Comparison of ENCODE assay signal across 16 mouse cellular contexts in the genomic region with DNA sequence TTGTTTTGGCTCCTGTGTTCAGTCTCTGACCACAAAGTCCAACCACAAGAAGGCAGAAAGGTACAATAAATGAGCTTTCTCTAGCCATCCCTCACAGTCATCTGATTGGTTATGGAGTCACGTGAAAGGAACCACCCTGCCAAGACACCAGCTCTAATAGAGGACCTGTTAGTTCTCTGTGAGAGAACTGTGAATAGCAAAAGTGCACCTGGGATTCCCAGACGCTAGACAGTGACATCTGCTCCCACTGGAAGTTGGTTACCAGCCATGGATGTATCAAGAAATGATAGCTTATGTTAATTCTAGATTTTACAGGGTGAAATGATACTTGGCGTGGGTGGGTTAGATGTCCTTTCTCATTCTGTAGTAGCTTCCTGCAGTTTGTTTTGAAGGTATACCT.
"Had no signal": no experiment of that assay in that cellular context is flagged by ENCODE, and none has a peak within 500 bp of the region (broad histone marks: within the 10 kb centered on the region; RNA-seq: fewer than 3 reads in every experiment).

No protein-coding gene starts in this region.

- DNase-seq: kidney, postnatal 10 days; layer of hippocampus, adult 9-11 months; layer of hippocampus, postnatal 36 days; lung, embryonic 14.5 days; lung, postnatal 10 days; lung, postnatal 4 days; retina, postnatal 1 day; right cerebral cortex, postnatal 4 days; spleen, adult 18-20 months; thymus, adult 18-20 months; thymus, postnatal 25 days had no signal

- H3K9ac ChIP-seq: limb, embryonic 15.5 days; liver, embryonic 12.5 days; lung, embryonic 14.5 days; midbrain, embryonic 15.5 days; neural tube, embryonic 13.5 days had no signal

- ATAC-seq: liver, embryonic 12.5 days; midbrain, embryonic 15.5 days had no signal

- H3K27me3 ChIP-seq: limb, embryonic 15.5 days; liver, embryonic 12.5 days; midbrain, embryonic 15.5 days; neural tube, embryonic 13.5 days had no signal

- H3K4me1 ChIP-seq: limb, embryonic 15.5 days; liver, embryonic 12.5 days; midbrain, embryonic 10.5 days had no signal

- H3K36me3 ChIP-seq: limb, embryonic 15.5 days; liver, embryonic 12.5 days; midbrain, embryonic 10.5 days; midbrain, embryonic 15.5 days; neural tube, embryonic 13.5 days had no signal

- H3K9me3 ChIP-seq: limb, embryonic 15.5 days; liver, embryonic 12.5 days; midbrain, embryonic 10.5 days; midbrain, embryonic 15.5 days; neural tube, embryonic 13.5 days had no signal

- H3K4me2 ChIP-seq: limb, embryonic 15.5 days; liver, embryonic 12.5 days; lung, embryonic 14.5 days; midbrain, embryonic 15.5 days; neural tube, embryonic 13.5 days had no signal

- H3K4me3 ChIP-seq: limb, embryonic 15.5 days; liver, embryonic 12.5 days; midbrain, embryonic 10.5 days; midbrain, embryonic 15.5 days; neural tube, embryonic 13.5 days had no signal

- H3K27ac ChIP-seq: limb, embryonic 15.5 days; liver, embryonic 12.5 days; midbrain, embryonic 10.5 days; midbrain, embryonic 15.5 days; neural tube, embryonic 13.5 days had no signal
